Mouse (Mus musculus): ENCODE results near the gene Rps3a1. TPM values are rescaled to one million over a fixed set of nuclear protein-coding genes. Genes with fewer than 3 reads are reported as not detected.

Rps3a1 gene
- total and polyA plus RNA-seq, 2 experiments from 2014 or later = 683 to 694 TPM

DNA sequence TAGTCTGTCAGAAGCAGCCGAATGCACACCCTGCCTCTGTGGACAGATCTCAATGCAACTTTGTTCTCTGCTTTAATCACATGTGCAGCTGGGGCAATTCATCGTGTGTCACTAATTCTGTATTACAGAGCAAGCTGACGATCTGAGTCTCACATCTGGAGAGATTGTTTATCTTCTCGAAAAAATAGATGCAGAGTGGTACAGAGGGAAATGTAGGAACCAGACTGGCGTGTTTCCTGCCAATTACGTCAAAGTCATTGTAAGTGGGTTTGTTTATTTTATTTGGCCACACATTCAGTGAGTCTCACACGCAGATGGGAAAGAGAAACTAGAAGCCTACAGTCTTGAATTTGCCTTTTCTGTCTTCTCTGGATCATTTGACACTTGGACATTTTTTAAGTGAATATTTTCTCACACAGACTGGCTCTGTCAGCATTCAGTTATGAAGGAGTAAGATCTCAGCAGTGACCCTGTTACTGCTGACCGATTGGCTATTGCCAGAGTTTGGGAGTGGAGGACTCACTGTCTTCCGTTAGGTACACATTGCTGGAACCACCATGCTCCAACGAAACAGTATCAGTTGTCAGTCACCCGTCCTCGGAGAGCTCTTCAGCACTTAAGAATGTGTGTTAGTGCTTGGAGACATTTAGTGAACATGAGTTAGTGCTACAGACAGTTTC is 27.7 kb downstream of the Rps3a1 start:
- peak; percentile 30; the same call in 1 of the 2 replicates for ATAC-seq (ENCODE audit: insufficient read depth, low read depth)
- H3K36me3 ChIP-seq (replicated peaks; ENCODE audit: control insufficient read depth, insufficient read depth, low read length) = peaks cover 5% of the 10 kb centered on the region; the same call in 1 of the 2 replicates
- no peak overlapping the region for H3K4me3 ChIP-seq (ENCODE audit: low read depth, low read length)
- peak; percentile 25 for DNase-seq (ENCODE audit: low spot score)
- TF ChIP-seq EP300 (IDR thresholded peaks at IDR 0.05; ENCODE audit: low read depth) (no peak), CTCF (IDR thresholded peaks at IDR 0.05; ENCODE audit: low read depth) (no peak)
- no peaks in the 10 kb centered on the region; the same call in 1 of the 2 replicates for H3K9me3 ChIP-seq (replicated peaks; ENCODE audit: control insufficient read depth, low read length)
- H3K9ac ChIP-seq (replicated peaks; ENCODE audit: low read depth, low read length) = no peak overlapping the region
- peak overlapping the region; percentile 43; the same call in 1 of the 2 replicates for H3K27ac ChIP-seq (ENCODE audit: low read depth)
- 56% methylated on average over 12 of the region's 12 CpGs for WGBS
- H3K4me2 ChIP-seq (ENCODE audit: low read depth, low read length) = peak overlapping the region; percentile 18; the same call in 1 of the 2 replicates
- no peaks in the 10 kb centered on the region for H3K27me3 ChIP-seq (ENCODE audit: control insufficient read depth, insufficient read depth, low read length)
- H3K4me1 ChIP-seq (ENCODE audit: control insufficient read depth, insufficient read depth) = no peaks in the 10 kb centered on the region

DNA sequence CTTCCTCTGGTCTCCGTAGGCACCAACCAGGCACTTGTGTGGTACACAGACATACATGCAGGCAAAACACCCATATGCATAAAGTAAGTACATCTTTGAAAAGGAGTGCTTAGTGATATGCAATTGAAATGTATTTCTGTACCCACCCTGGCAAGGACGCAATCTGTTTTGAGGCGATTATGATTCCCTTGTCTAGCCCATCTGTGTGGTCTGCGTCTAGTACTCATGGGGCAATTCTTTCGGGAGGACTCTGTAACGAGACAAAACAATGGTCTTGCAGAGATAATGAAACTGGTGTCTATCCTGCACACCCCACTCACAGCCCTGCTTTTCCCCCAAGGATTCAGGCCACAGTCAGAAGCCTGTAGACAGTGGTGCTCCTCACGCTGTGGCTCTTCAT is 29.7 kb downstream of the Rps3a1 start:
- DNase-seq (ENCODE audit: low spot score) (no peak), ATAC-seq (ENCODE audit: insufficient read depth, low read depth) (no peak)
- 80% methylated on average over 7 of the region's 7 CpGs for WGBS
- Histone ChIP-seq H3K9ac (replicated peaks; ENCODE audit: low read depth, low read length) (no peak overlapping the region), H3K36me3 (replicated peaks; ENCODE audit: control insufficient read depth, insufficient read depth, low read length) (peaks cover 5% of the 10 kb centered on the region; the same call in 1 of the 2 replicates), H3K27me3 (ENCODE audit: control insufficient read depth, insufficient read depth, low read length) (no peaks in the 10 kb centered on the region), H3K4me3 (ENCODE audit: low read depth, low read length) (no peak overlapping the region), H3K9me3 (replicated peaks; ENCODE audit: control insufficient read depth, low read length) (no peaks in the 10 kb centered on the region; the same call in 1 of the 2 replicates), H3K4me2 (ENCODE audit: low read depth, low read length) (no peak overlapping the region), H3K27ac (ENCODE audit: low read depth) (no peak overlapping the region), H3K4me1 (ENCODE audit: control insufficient read depth, insufficient read depth) (no peaks in the 10 kb centered on the region)
- TF ChIP-seq EP300 (IDR thresholded peaks at IDR 0.05; ENCODE audit: low read depth) (no peak), CTCF (IDR thresholded peaks at IDR 0.05; ENCODE audit: low read depth) (no peak)

DNA sequence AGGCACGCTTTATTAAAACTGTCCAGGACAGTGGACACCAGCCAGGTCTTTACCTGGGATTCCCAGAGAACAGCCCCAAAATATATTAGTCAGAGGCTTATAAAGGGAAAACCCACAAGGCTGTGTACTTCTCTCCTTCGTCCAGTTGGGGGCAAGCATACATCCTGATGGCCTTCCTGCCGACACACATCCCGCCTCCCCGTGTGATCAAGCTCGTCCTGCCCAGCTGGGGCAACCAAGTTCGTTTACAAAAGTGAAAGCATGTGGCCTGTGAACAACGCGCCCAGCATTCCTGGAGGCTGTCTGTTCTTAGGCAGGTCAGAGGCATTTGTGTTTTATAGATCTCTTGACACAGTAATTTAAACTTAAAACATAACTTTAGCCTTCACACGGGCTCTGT is 32.4 kb downstream of the Rps3a1 start:
- Histone ChIP-seq H3K4me3 (ENCODE audit: low read depth, low read length) (peak overlapping the region; percentile 23), H3K9me3 (replicated peaks; ENCODE audit: control insufficient read depth, low read length) (no peaks in the 10 kb centered on the region), H3K27ac (ENCODE audit: low read depth) (peak overlapping the region; percentile 22; the same call in 1 of the 2 replicates), H3K9ac (replicated peaks; ENCODE audit: low read depth, low read length) (peak overlapping the region; percentile 34; the same call in 1 of the 2 replicates), H3K4me2 (ENCODE audit: low read depth, low read length) (peak overlapping the region; percentile 46), H3K27me3 (ENCODE audit: control insufficient read depth, insufficient read depth, low read length) (no peaks in the 10 kb centered on the region), H3K36me3 (replicated peaks; ENCODE audit: control insufficient read depth, insufficient read depth, low read length) (no peaks in the 10 kb centered on the region), H3K4me1 (ENCODE audit: control insufficient read depth, insufficient read depth) (no peaks in the 10 kb centered on the region)
- DNase-seq (ENCODE audit: low spot score) = peak; percentile 89
- TF ChIP-seq EP300 (IDR thresholded peaks at IDR 0.05; ENCODE audit: low read depth) (no peak), CTCF (IDR thresholded peaks at IDR 0.05; ENCODE audit: low read depth) (peak; percentile 56)
- peak; percentile 91 for ATAC-seq (ENCODE audit: insufficient read depth, low read depth)
- WGBS = 15% methylated on average over 10 of the region's 10 CpGs

DNA sequence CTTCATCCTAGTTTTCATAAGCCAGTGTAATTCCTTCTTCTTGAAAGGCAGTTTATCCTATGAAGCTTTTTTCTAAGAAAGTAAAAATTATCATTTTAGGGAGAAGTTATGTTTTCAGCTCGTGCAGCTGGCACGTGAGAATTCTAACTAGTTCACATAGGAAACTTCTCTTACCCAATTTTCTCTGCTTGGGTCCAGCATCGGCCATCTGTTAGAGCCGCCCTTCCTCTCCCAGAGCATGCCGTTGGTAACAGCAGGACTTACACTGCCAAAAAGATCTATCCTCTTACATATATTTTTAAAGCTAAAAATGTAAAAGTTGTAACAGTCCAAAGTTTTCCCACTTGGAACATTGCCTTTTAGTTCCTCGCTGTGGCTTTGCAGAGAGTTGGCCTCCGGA is 33.4 kb downstream of the Rps3a1 start:
- Histone ChIP-seq H3K4me1 (ENCODE audit: control insufficient read depth, insufficient read depth) (no peaks in the 10 kb centered on the region), H3K9ac (replicated peaks; ENCODE audit: low read depth, low read length) (no peak overlapping the region), H3K27me3 (ENCODE audit: control insufficient read depth, insufficient read depth, low read length) (no peaks in the 10 kb centered on the region), H3K27ac (ENCODE audit: low read depth) (no peak overlapping the region), H3K9me3 (replicated peaks; ENCODE audit: control insufficient read depth, low read length) (no peaks in the 10 kb centered on the region), H3K4me2 (ENCODE audit: low read depth, low read length) (no peak overlapping the region), H3K4me3 (ENCODE audit: low read depth, low read length) (no peak overlapping the region), H3K36me3 (replicated peaks; ENCODE audit: control insufficient read depth, insufficient read depth, low read length) (no peaks in the 10 kb centered on the region)
- no peak for ATAC-seq (ENCODE audit: insufficient read depth, low read depth)
- 82% methylated on average over 7 of the region's 7 CpGs for WGBS
- no peak for TF ChIP-seq EP300 (IDR thresholded peaks at IDR 0.05; ENCODE audit: low read depth)
- TF ChIP-seq CTCF (IDR thresholded peaks at IDR 0.05; ENCODE audit: low read depth) = no peak
- DNase-seq (ENCODE audit: low spot score) = no peak

DNA sequence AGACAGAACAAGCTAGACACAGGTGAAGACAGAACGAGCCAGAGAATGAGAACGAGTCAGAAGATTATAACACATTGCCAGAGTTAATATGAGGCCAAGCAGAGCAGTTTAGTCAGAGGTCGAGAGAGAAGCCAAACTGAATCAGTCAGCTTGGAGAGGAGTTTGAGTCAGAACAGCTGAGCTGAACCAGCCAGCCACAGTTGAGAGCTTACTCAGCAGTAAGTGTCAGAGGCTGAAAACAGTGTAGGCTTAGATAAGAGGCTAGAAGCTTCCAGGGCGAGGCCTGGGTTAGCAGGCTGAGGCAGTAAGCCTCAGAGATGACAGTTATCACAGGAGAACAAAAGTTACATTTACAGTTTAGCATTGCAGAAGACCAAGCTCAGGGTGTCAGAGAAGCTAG is 33.9 kb downstream of the Rps3a1 start:
- no peak for ATAC-seq (ENCODE audit: insufficient read depth, low read depth)
- no peak for DNase-seq (ENCODE audit: low spot score)
- TF ChIP-seq EP300 (IDR thresholded peaks at IDR 0.05; ENCODE audit: low read depth) (no peak), CTCF (IDR thresholded peaks at IDR 0.05; ENCODE audit: low read depth) (no peak)
- Histone ChIP-seq H3K4me2 (ENCODE audit: low read depth, low read length) (no peak overlapping the region), H3K4me3 (ENCODE audit: low read depth, low read length) (no peak overlapping the region), H3K27ac (ENCODE audit: low read depth) (no peak overlapping the region), H3K4me1 (ENCODE audit: control insufficient read depth, insufficient read depth) (no peaks in the 10 kb centered on the region), H3K27me3 (ENCODE audit: control insufficient read depth, insufficient read depth, low read length) (no peaks in the 10 kb centered on the region), H3K9ac (replicated peaks; ENCODE audit: low read depth, low read length) (no peak overlapping the region), H3K9me3 (replicated peaks; ENCODE audit: control insufficient read depth, low read length) (no peaks in the 10 kb centered on the region), H3K36me3 (replicated peaks; ENCODE audit: control insufficient read depth, insufficient read depth, low read length) (no peaks in the 10 kb centered on the region)
- 69% methylated on average over 4 of the region's 4 CpGs for WGBS
